Mouse (Mus musculus) cortical plate, adult 2 months (tissue): Measurements from ENCODE around the gene Apobec3.
"Not testable (repeated sequence)": the region's sequence is repeated elsewhere in the genome, so short reads cannot be mapped to it uniquely, and the experiment has no call there.

Source experiments
- CTCF ChIP-seq: fragments of 200-500 bp; IDR thresholded peaks from 2 replicates; pipeline ENCODE4 v1.5.1; 2011; ENCODE audit warnings: mild to moderate bottlenecking, control low read depth, low read length; ENCODE audit not compliant: insufficient read depth; ENCODE audit errors: extremely low read depth
- POLR2A ChIP-seq: fragments of 200-500 bp; IDR thresholded peaks from 2 replicates; pipeline ENCODE4 v1.6.1; 2011; ENCODE audit warnings: mild to moderate bottlenecking, low read length, control low read depth; ENCODE audit not compliant: insufficient read depth; ENCODE audit errors: extremely low read depth

GRCm38 (mm10) chr15:79904678-79905077 lies 13.2 kb downstream of the Apobec3 start:
- not testable (repeated sequence) for TF ChIP-seq CTCF, POLR2A
